Mouse (Mus musculus): ENCODE results near the gene Gipr. TPM values are rescaled to one million over a fixed set of nuclear protein-coding genes. Genes with fewer than 3 reads are reported as not detected.

The Gipr gene
- polyA plus RNA-seq, 1 experiment, result 1.2 TPM

GRCm38 (mm10) chr7:19109565-19109964 is 56.4 kb downstream of the Gipr start:
- Histone ChIP-seq H3K4me1 (peaks cover 63% of the 10 kb centered on the region), H3K27me3 (replicated peaks) (peaks cover 28% of the 10 kb centered on the region)

GRCm38 (mm10) chr7:19107436-19107835 is 58.5 kb downstream of the Gipr start:
- peaks cover 46% of the 10 kb centered on the region for H3K27me3 ChIP-seq (replicated peaks)
- no peaks in the 10 kb centered on the region for H3K36me3 ChIP-seq (replicated peaks; ENCODE audit: low read length)
- H3K4me1 ChIP-seq, result peaks cover 70% of the 10 kb centered on the region
- TF ChIP-seq GATA1 (IDR thresholded peaks at IDR 0.05; ENCODE audit: borderline replicate concordance, low read length) (no peak), FLI1 (IDR thresholded peaks at IDR 0.05; ENCODE audit: low read length) (no peak)
- H3K4me3 ChIP-seq (replicated peaks), result no peak overlapping the region
- H3K9me3 ChIP-seq, result no peaks in the 10 kb centered on the region

More at GRCm38 (mm10) chr7:19109565-19109964, 56.4 kb downstream of the Gipr start:
- Histone ChIP-seq H3K4me3 (replicated peaks) (no peak overlapping the region), H3K9me3 (no peaks in the 10 kb centered on the region), H3K36me3 (replicated peaks; ENCODE audit: low read length) (no peaks in the 10 kb centered on the region)
- TF ChIP-seq FLI1 (IDR thresholded peaks at IDR 0.05; ENCODE audit: low read length) (no peak), GATA1 (IDR thresholded peaks at IDR 0.05; ENCODE audit: borderline replicate concordance, low read length) (no peak)

Other genes with a start within 250 kb of the Gipr start
- 0.02 and 0.64 TPM in 2 replicates for gene Nova2, start 240.2 kb downstream of the Gipr start, polyA plus RNA-seq (2012; ENCODE audit: insufficient read depth, low replicate concordance)
- gene Nanos2, start 178.7 kb downstream of the Gipr start, polyA plus RNA-seq (2012; ENCODE audit: insufficient read depth, low replicate concordance), result not detected in 2 replicates
- 2.5 and 6.7 TPM in 2 replicates for gene Mypop, start 174.9 kb downstream of the Gipr start, polyA plus RNA-seq (2012; ENCODE audit: insufficient read depth, low replicate concordance)
- gene Irf2bp1, start 162.1 kb downstream of the Gipr start, polyA plus RNA-seq (2012; ENCODE audit: insufficient read depth, low replicate concordance), result 53.2 and 120 TPM in 2 replicates
- gene Foxa3, start 142.6 kb downstream of the Gipr start, polyA plus RNA-seq (2012; ENCODE audit: insufficient read depth, low replicate concordance), result not detected in 2 replicates
- gene Sympk, start 141.8 kb downstream of the Gipr start, polyA plus RNA-seq (2012; ENCODE audit: insufficient read depth, low replicate concordance), result 176 and 205 TPM in 2 replicates
- gene Rsph6a, start 111.4 kb downstream of the Gipr start, polyA plus RNA-seq (2012; ENCODE audit: insufficient read depth, low replicate concordance), result not detected in 2 replicates
- 13.4 and 30.3 TPM in 2 replicates for gene Dmwd, start 89.9 kb downstream of the Gipr start, polyA plus RNA-seq (2012; ENCODE audit: insufficient read depth, low replicate concordance)
- gene Dmpk, start 82.3 kb downstream of the Gipr start, polyA plus RNA-seq (2012; ENCODE audit: insufficient read depth, low replicate concordance), result 7.7 and 25.2 TPM in 2 replicates
- 11.5 and 23.2 TPM in 2 replicates for gene Six5, start 71.5 kb downstream of the Gipr start, polyA plus RNA-seq (2012; ENCODE audit: insufficient read depth, low replicate concordance)
- gene Gm4969, start 47.8 kb downstream of the Gipr start, polyA plus RNA-seq (2012; ENCODE audit: insufficient read depth, low replicate concordance), result not detected in 2 replicates
- gene Fbxo46, start 46.3 kb downstream of the Gipr start, polyA plus RNA-seq (2012; ENCODE audit: insufficient read depth, low replicate concordance), result 28.9 and 35.0 TPM in 2 replicates
- gene Qpctl, start 16.8 kb downstream of the Gipr start, polyA plus RNA-seq (2012; ENCODE audit: insufficient read depth, low replicate concordance), result 5.0 and 11.8 TPM in 2 replicates
- 50.5 and 69.4 TPM in 2 replicates for gene Snrpd2, start 16.4 kb downstream of the Gipr start, polyA plus RNA-seq (2012; ENCODE audit: insufficient read depth, low replicate concordance)
- gene Eml2, start 10.3 kb upstream of the Gipr start, polyA plus RNA-seq (2012; ENCODE audit: insufficient read depth, low replicate concordance), result 53.9 and 56.3 TPM in 2 replicates
- 0.03 TPM in 1 of 2 replicates, not detected in the other for gene Gpr4, start 46.4 kb upstream of the Gipr start, polyA plus RNA-seq (2012; ENCODE audit: insufficient read depth, low replicate concordance)
- 7.3 and 11.6 TPM in 2 replicates for gene Opa3, start 62.2 kb upstream of the Gipr start, polyA plus RNA-seq (2012; ENCODE audit: insufficient read depth, low replicate concordance)
- gene Vasp, start 105.7 kb upstream of the Gipr start, polyA plus RNA-seq (2012; ENCODE audit: insufficient read depth, low replicate concordance), result 828 and 2,423 TPM in 2 replicates
- gene Ppm1n, start 113.9 kb upstream of the Gipr start, polyA plus RNA-seq (2012; ENCODE audit: insufficient read depth, low replicate concordance), result not detected in 2 replicates
- gene Rtn2, start 116.5 kb upstream of the Gipr start, polyA plus RNA-seq (2012; ENCODE audit: insufficient read depth, low replicate concordance), result 6.1 and 8.4 TPM in 2 replicates
- gene Fosb, start 143.9 kb upstream of the Gipr start, polyA plus RNA-seq (2012; ENCODE audit: insufficient read depth, low replicate concordance), result 12.9 and 33.1 TPM in 2 replicates
- 36.5 and 52.2 TPM in 2 replicates for gene Ercc1, start 178.7 kb upstream of the Gipr start, polyA plus RNA-seq (2012; ENCODE audit: insufficient read depth, low replicate concordance)
- 13.3 and 50.4 TPM in 2 replicates for gene Cd3eap, start 193.4 kb upstream of the Gipr start, polyA plus RNA-seq (2012; ENCODE audit: insufficient read depth, low replicate concordance)
- 21.5 and 54.3 TPM in 2 replicates for gene Ppp1r13l, start 193.6 kb upstream of the Gipr start, polyA plus RNA-seq (2012; ENCODE audit: insufficient read depth, low replicate concordance)
- gene Ercc2, start 215.9 kb upstream of the Gipr start, polyA plus RNA-seq (2012; ENCODE audit: insufficient read depth, low replicate concordance), result 24.2 and 30.8 TPM in 2 replicates
- 1.3 TPM in 1 of 2 replicates, not detected in the other for gene Klc3, start 238.0 kb upstream of the Gipr start, polyA plus RNA-seq (2012; ENCODE audit: insufficient read depth, low replicate concordance)
- gene Ckm, start 238.6 kb upstream of the Gipr start, polyA plus RNA-seq (2012; ENCODE audit: insufficient read depth, low replicate concordance), result 0.96 TPM in 1 of 2 replicates, not detected in the other